Mouse (Mus musculus): ENCODE data around the gene Apoa1.

DNA sequence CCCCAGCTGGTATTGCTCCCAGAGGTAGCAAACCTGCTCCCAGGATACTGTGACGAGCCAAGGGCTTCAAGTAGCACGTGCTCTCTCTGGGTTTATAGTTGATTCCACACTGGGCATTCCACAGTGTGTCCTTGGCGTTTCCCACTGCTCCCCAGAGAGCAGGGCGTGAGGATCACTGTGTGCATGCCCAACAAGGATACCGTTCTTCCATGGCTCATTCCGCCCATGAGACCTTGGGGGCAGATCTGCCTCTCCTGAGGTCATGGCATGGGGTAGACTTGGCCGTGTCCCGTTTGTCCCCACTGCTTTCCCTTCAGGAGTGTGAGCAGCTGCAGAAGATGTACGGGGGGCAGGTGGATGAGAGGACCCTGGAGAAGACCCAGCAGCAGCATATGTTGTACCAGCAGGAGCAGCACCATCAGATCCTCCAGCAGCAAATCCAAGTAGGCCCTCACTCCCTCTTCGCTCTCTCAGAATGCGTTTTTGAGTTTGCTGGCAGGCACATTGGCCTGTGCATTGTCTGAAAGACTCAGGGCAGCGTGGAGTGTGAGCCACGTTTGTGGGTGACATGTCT lies 19.9 kb upstream of the Apoa1 start:
- TF ChIP-seq CTCF (IDR thresholded peaks at IDR 0.05; ENCODE audit: low read depth) (no peak), EP300 (IDR thresholded peaks at IDR 0.05; ENCODE audit: low read depth) (no peak)

Data from liver, postnatal 0 days (tissue).